Mouse (Mus musculus) frontal cortex, postnatal 36 days (tissue): ENCODE results near the gene Btrc.
A peak's percentile ranks its signal among the peaks of the same experiment; 100 is the strongest.
"Not testable (repeated sequence)": the region's sequence is repeated elsewhere in the genome, so short reads cannot be mapped to it uniquely, and the experiment has no call there.

Source experiments
- DNase-seq, 2 experiments: peaks; one replicate each; pipeline ENCODE4 v3.0.0; 2022; ENCODE audit warnings: low spot score in 2 of 2

The Btrc gene

DNA sequence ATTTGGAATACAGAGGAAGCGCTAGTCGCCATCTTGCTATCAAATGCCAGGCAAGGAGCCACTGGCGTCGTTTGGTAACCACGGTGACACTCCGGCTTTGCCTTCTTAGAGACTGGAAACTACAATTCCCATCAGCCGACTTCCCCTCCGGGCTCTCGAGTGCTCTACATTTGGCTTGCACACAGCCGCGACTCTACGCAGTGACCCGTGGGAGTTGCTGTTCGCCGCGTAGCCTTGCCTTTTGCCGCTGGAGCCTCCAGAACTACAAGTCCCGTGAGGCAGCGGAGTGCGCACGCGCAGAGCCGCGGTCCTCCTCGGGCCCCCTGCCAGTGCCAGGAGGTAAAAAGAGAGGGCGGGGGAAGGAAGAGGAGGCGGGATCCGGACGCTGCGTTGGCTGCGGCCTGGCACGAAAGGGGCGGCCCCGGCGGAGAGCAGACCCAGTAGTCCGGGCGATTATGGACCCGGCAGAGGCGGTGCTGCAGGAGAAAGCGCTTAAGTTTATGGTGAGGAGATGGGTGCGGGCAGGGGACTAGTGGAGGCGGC lies at the start of gene Btrc:
Btrc (plus strand) TSS at position 351 of the 543 bp plus-strand sequence.
- peak; percentile 100 for DNase-seq

DNA sequence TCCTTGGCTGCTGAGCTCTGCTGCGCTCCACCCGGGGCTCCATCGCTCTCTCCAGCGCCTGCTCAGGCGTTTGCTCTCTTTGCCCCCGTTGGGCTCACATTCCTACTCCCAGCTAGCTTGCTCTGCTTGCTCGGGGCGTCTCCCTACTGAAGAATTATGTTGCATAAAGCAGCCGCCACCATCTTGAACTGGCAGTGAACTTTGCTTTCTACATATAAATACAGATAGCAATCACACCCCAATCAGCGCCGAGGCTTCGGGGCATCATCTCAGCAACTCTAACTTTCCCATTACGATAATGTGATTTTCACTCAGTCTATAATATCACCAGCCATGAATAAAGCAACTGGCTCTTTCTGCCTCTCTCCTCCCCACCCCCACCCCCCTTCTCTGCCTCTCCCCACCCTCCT lies 46.1 kb upstream of the Btrc start:
- no peak for DNase-seq

DNA sequence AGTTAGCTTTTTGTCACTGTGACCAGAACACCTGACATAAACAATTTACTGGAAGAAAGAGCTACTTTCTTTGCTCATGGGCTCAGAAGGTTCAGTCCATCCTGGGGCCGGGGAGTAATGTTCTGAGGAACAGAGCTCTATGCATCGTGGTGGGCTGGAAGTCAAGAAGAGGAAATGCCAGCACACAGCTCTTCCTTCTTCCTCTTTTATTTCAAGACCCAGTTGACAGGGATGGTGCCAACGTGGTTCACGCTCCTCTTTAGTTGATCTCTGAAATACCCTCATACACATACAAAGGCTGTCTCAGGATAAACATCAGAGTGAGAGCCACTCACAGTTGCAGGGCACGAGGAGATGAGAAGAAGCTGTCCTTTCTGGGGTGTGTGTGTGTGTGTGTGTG lies 42.5 kb upstream of the Btrc start:
- DNase-seq = no peak

DNA sequence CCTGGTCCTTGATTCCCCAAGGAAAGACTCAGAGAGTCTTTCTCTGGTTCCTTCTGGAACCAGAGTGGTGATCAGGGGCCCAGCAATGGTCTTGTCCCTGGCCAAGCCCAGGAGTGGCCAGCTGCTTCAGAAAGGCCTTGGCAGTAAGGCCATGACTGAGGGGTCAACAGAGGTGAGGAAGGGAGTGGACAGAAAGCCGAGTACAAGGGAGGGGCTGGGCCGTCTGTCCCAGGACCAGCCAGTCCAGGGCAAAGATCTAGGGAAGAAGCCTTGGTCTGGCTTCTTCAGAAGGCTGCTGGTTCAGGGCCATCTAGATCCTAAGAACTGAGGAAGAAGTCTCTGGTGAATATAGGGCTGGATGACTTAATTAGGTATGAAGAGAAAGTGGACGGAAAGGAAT lies 34.5 kb upstream of the Btrc start:
- no peak for DNase-seq

DNA sequence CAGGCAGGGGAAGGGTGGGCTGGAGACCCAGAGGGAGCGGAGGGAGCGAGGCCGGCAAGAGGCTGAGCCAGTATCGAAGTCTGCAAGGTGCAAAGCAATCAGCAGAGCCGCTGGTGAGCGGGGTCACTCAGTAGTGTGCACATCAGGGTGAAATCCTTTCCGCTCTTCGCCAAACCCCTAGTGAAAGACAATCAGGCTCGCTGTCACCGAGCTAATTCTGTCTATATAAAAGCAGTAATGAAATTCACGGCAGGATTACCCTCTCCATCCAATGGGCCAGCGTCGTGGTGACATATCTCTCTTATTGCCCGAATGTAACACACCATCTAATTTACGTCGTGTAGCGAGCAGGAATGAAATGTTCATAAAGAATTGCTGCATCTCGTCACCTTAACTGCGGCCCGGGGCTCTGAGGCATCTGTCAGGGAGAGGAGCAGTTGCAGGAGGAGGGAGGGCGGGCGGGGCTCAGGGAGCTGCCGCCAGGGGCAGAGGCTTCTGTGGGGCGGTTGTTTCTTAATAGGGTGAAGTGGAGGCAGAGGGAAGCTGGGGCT lies 33.7 kb upstream of the Btrc start:
- DNase-seq = no peak

DNA sequence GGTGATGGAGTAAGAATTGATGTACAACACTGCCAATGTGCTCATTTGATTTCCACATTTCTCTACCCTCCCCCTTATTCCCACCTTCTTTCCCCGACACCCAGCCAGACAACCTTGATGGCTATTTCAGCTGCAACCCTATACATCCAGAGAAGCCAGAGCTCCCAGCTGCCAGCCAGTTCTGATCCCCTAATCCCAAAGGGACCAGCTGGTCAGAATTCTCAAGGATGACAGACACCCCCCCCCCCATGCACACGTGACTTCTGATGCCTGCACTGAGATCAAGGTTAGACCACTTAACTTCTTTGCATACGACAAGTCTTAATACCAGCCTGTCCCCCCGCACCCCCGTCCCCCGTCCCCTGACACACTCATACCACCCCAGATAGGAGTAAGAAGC lies 26.8 kb upstream of the Btrc start:
- no peak for DNase-seq

DNA sequence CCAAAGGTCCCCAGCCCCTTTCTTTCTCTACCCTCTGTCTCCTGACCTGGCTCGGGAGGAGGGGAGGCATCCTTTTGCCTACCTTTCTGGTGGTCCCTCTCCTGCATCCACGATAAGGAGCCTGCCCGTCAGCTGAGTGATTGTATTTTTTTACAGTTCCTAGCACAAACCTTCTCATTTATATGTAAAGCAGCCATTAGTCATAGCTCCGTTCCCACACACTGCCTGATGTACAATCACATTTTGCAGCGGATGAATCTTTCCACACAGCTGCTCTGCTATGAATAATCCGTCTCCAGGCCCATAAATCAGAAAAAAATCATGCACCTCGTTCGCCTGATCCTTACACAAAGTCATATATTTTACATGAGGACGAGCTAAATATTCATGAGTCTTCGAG lies 25.4 kb upstream of the Btrc start:
- peak; percentile 66 to 74 for DNase-seq

DNA sequence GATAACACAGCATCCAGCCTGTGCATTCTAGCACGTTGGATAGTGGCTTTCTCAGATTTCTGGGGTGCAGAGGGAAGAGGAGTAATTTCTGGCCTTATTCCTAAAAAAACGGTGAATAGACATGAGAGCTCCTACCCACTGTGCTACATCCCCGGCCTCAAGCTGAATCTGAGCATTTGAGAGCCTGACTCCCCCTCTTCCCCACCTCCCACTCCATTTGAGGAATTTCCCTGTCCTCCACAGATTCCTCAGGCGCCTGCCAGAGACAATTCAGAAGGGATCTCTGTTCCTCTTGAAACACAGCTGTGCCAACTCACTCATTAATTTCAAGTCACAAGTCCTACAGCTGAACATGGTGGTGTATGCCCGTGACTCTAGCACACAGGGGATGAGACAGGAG lies 19.6 kb upstream of the Btrc start:
- peak; percentile 53 to 57 for DNase-seq

DNA sequence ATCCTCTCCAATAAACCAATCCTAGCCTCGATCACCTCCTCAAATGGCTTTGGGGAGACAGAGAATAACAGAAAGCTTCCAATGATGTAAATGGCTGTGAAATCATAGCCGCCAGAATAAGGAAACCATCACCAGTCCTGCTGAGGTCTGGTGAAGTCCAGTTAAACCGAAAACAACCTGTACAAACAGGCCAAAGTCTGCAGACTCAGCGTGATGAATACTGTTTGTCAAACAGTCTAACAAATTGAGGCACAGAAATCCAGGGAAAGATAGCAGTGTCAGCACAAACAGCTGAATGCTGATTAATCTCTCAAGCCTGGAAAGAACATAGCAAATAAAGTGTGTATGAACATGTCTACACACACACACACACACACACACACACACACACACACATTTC lies 15.3 kb upstream of the Btrc start:
- DNase-seq = no peak

DNA sequence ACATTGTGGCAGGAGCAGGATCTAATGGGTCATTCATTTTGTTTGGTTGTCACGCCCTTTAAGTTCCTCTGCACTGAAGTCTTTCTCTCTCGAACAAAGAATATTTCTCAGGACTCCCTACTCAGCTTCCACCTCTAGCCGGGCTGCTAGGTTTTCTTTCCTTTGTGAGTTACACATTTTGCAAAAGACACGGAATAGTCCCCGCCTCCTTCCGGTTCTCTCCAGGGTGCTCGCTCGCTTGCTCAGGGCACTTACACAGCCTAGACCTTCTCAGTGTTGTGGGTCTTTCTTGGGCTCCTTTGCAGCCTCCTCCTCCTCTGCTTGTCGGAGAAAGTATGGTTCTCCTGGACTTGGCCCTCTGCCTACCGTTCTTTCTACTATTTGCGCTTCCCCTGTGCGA lies 13.1 kb upstream of the Btrc start:
- DNase-seq = no peak

DNA sequence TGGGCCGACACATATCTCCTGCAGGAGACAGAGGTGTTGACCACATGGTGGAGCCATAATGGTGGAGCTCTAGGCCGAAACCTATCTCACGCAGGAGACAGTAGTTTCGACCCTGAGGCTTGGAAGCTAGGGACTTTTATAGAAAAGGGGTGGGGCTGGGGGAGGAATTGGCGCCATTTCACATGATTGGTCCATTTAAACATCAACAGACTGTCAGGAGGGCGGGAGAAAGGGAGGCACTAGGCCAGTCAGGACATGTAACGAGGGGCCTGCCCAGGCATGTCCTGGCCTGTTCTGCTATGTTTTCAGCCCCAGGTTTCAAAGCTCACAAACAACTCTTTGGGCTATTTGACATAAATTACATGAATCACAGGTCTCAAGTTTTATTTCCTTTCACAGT lies 10.8 kb upstream of the Btrc start:
- not testable (repeated sequence) for DNase-seq

DNA sequence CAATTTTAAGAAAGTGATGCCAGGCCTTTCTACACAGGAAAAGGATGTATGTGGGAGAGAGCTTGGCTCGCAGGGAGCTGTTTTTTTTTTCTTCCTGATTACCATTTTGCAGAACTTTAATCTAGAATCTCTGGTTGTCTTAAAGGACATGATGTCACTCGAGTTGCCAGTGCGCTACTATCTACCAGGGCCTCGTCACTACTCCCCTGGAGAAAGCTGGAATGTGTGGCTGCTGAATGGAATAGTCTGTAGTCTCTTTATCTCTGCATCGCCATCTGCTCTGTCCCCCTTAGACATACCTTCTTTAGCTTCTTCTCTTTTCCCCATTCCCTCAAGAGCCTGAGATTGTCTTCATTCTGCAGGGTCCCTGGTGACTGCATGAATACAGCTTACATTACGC lies 7.9 kb upstream of the Btrc start:
- no peak for DNase-seq

DNA sequence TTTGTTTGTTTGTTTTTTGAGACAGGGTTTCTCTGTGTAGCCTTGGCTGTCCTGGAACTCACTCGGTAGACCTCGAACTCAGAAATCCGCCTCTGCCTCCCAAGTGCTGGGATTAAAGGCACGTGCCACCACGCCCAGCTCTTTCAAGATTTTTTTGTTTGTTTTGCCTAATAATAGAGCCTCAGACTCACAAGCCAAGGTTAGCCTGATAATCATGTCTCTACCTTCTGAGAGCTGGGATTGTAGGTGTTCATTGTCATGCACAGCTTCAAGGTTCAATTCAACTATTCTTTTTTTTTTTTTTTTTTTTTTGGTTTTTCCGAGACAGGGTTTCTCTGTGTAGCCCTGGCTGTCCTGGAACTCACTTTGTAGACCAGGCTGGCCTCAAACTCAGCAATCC lies 6.7 kb upstream of the Btrc start:
- not testable (repeated sequence) for DNase-seq

DNA sequence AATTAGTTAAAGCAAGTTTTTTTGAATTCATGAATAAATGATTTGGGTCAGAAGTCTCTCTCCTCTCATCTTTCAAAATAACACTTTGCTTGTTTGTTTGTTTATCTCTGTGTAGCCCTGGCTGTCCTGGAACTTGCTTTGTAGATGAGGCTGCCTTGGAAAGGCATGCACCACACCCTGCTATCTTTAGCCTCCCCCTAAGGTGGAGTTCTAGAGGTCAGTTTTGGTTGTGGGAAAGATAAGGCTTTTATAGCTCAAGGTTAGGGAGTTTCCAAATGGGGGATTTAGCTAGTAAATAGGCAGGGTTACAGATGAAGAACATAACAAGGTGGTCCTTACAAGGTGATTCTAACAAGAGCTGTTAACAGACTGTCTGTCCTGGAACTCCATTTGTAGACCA lies 3.0 kb upstream of the Btrc start:
- no peak for DNase-seq

DNA sequence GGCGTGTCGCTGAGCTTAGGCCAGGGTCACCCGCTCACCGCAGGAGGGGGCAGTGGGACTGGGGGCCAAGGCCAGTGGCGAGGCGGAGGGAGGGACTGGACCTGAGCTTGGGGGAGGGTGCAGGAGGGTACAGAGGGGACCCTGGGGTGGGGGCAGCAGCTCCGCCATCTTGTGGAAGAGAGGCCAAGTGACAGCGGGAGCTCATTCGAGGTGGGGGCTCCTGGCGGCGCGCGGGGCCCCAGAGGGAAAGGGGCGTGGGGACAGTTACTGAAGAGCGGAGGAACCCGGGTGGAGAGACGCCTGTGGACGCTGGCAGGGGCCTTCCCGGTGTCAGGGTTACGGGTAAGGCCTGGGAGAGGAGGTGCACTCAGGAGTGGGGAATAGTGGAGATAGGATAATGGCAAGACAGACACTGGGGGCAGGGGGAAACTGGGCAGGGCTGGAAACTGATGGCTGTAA lies 428 bp downstream of the Btrc start:
- no peak for DNase-seq

DNA sequence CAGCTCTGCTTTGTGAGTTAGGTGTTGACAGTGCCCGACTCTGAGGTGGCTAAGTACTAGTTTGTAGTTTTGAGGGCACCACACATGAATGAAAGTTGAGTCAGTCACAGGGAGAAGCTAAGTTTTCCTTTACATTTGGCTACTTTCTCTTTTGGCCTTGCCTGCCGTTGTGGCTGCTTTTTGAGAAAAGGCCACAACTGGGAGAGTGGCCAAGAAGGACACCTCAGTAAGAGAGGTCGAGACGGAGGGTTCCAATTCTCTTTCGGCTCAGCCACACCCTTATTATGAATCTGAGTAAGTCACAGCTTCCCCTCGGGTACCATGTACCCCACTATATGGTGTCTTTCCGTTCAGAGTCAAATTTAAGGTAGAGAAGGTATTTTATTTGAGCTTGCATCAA lies 3.1 kb downstream of the Btrc start:
- no peak for DNase-seq

DNA sequence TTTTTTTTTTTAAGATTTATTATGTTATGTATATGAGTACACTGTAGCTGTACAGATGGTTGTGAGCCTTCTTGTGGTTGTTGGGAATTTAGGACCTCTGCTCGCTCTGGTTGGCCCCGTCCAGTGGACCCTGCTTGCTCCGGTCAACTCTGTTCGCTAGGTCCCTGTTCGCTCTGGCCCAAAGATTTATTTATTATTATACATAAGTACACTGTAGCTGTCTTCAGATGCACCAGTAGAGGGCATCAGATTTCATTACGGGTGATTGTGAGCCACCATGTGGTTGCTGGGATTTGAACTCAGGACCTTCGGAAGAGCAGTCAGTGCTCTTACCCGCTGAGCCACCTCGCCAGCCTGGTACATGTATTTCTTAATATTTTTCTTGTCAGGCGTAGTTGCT lies 21.3 kb downstream of the Btrc start:
- DNase-seq = not testable (repeated sequence)

DNA sequence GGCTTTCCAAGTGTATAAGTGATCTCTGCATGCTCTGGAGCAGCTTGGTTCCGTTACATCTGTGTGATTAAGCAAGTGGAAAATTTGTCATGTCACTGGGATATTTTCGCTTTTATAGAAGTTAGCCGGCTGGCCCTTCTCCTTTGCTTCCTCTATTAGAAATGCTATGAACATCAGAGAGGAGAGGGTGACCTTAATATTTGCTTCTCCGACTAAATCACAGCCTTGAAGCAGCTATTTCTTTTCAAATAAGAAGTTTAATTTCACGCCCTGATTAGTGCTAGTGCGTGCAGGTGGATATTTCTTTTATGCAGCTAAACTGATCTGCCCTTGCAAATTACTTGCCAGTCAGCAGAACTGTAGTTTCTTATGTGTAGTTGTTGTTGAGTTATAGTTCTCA lies 25.0 kb downstream of the Btrc start:
- no peak for DNase-seq

DNA sequence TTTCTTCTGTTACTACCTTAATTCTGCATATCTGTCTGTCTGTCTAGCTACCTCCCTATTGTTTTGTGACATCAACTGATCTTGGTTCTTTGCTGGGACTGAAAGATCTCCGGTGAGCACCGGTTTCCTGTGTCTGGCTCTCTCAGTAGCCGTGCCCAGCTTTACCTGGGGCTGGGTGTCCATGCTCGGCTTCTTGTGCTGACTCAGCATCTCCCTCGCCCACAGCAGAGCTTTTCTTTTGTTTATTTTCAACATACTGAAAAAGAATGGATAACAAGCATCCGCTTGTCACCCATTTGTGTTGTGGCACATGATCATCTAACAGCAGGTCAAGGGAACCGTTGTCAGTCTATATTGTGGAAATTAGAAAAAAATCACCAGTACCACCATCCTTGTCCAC lies 30.5 kb downstream of the Btrc start:
- DNase-seq = no peak

DNA sequence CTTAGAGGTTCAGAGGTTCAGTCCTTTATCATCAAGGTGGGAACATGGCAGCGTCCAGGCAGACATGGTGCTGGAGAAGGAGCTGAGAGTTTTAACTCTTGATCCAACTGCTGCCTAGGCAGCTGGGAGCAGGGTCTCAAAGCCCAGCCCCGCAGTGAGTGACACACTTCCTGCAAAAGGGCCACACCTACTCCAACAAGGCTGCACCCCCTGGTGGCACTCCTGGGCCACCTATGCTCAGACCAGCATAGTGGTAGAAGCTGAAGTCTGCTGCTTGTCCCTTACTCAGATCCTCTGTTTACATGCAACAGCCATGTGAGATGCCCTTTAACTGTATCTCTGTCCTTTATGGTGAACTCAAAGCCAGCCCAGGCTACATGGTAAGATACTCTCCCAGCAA lies 47.5 kb downstream of the Btrc start:
- no peak for DNase-seq

DNA sequence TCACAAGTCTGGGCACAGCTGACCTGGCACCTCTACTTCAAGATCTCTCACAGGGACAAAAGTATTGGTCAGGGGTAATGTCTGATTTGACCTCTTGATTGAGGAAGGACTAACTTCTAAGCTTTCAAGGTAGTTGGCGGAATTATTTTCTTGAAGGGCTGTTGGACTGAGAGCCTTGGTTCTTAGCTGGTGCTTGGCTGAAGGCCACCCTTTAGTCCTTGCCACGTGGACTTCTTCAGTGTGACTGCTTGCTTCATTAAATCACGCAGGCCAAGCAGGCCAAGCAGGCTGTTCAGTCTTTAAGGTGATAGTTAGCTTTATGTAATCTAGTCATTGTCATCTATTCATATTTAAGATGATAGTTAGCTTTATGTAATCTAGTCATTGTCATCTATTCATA lies 49.2 kb downstream of the Btrc start:
- DNase-seq = no peak

DNA sequence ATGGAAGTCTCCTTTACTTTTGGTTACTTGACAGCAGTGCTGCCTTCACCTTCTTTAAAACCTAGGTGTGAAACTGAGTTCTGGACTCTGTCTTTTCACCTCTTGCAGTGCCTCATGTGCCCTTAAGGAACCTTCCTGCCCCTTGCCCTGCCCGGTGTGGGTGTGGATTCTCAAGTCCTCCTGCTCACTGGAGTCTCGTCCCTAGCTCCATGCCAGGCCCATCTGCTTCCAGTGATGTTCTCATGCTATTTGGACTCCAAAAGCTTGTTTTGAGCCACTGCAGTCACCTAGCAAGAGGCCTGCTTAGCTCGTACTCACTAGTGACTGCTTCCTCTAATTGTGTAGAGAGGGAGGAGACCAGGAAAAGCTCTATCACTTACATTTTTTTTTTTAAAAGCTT lies 50.4 kb downstream of the Btrc start:
- no peak for DNase-seq

DNA sequence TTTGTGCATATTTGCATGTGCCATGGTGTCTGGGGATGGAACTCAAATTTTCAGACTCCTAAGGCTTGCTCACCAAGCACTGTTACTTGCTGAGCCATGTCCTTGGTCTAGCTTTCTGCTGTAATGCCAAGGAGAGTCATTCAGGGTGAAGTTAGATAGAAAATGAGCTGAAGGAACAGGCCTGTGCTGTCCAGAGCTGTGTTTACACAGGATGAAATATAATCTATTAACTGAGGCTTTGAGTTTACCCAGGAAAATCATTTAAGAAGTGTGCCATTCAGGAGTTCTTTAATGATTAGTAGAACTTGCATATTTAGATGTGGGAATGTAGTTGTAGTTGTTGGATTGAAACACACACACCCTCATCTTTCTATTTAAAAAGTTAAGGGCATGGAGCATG lies 54.1 kb downstream of the Btrc start:
- DNase-seq = no peak

DNA sequence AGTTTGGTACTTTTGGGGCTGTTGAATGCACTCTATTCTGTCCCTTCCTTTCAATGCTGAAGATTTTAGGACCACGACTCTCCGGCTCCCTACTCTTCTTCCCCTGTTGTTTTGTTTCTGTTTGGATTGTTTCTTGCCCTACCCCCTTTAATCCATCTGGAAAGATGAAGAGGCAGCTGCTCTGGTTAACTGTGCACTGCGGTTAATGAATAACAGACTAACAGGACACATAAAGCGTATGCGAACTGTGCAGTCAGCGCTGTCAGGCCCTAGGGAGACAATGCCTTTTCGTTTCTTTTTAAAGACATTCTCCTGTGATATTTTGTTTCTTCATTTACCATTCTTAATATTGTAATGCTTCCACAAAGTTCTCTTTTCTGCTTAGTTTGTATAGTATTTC lies 58.7 kb downstream of the Btrc start:
- no peak for DNase-seq
